Mouse (Mus musculus) frontal cortex, postnatal 36 days (tissue): ENCODE results near the gene Fras1.

Experiments
- DNase-seq, 2 experiments: peaks; one replicate each; pipeline ENCODE4 v3.0.0; 2022; ENCODE audit warnings: low spot score in 2 of 2

Gene Fras1

DNA sequence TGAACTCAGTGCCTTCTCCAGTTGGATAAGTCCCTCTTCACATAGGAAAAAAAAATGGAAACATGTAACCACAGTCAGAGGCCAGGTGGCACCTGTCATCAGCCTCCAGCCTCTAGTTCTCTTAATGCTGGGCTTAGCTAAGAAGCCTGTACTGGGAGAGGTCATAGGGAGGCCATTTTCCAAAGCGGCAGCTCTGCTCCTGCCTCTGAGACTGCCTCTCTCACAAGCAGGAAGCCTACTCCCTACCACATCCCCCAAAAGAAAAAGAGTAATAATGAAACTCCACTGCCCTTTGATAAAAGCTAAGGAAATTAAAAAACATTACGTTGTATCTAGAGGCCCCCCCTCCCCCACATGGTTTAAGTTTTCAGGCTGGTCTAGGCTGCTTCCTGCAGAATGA lies 309.0 kb downstream of the Fras1 start:
- DNase-seq, result no peak

DNA sequence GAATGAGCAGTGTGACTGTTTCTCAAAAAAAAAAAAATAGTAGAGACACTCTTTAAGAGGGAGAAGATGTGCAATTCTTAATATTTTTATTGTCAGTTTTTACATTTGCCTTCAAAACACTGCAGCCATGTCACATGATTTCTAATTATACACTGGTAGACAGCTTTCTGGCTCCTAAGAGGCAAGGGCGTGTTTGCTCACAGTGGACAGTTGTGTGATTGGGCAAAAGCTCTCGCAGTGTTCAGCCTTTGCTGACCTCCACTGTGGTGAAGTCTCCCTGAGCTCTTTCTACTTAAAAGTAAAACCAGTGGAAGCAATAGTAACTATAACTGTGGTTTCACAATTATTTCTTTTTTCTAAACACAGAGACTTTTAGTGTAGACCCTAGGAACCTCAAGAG lies 315.1 kb downstream of the Fras1 start:
- DNase-seq, result no peak

DNA sequence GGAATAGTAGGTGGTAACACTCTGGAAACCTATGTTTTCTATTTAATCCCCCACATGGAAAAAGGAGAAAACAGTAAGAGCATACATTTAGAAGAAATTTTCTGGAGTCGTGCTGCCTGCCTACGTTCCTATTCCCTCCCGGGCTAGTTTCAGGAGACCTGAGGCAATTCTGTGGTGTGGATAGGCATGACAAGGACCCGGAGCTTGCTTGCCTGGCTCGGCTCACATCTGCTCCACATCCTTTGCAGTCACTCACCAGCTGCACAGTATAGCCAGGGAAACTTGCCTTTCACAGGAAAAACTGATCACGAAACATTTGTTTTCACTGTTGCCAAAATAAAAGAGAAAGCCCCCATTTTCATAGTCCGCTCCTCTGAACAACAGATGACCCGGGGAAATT lies 325.2 kb downstream of the Fras1 start:
- no peak for DNase-seq

DNA sequence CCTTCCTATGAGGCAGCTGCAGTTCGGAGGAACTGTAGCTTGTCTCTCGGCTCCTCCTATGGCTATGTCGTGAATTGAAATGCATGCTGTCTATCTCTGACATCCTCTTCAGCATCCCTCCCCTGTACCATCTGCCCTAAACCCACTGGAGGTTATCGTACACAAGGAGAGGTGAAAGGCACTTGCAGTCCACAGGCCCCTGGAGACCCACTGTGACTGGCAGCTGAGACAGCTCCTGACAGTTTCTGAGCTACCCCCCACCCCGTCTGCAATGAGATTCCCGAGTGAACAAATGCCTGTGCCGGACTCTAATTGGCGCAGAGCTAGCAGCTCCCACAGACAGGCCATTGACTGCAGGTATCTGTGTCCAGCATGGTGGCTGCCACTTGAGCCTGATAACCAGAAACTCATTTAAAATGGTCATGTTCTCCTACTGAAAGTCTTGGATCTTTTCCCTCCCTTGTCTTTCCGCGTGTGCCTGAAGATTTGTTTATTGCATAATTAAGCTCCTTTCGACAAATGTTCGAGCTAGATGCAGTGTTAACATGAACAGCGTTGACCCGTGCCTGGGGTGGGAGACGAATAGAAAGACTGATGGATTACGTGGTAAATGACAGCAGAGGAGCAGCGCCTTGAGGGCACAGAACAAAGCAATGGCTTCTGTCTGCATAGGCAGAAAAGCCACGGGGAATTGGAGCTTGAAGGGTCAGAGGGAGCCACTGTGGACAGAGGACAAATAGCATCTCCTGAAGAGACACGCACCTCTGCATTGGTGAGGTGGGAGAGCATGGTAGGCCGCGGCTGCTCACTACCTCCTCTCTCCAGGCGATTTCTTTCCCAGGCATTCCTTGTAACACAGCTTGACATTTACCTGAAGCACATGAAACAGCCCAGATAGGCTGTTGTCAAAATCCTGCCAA lies 329.2 kb downstream of the Fras1 start:
- no peak for DNase-seq

DNA sequence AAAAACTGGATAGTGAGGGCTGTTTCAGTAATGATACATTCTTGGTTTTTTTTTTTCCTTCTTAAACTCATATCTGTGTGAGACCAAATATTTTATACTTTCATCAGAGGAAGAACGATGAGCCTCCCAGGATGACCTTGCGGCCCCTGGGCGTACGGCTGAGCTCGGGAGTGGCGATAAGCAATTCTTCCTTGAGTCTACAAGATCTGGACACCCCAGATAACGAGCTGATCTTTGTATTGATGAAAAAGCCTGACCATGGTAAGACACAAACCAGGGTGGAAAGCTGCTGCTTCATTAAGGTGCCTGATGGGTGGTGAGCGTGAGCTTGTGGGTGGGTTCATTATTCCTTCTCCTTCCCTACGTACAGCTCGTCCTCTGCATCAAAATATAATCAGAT lies 334.8 kb downstream of the Fras1 start:
- no peak for DNase-seq

DNA sequence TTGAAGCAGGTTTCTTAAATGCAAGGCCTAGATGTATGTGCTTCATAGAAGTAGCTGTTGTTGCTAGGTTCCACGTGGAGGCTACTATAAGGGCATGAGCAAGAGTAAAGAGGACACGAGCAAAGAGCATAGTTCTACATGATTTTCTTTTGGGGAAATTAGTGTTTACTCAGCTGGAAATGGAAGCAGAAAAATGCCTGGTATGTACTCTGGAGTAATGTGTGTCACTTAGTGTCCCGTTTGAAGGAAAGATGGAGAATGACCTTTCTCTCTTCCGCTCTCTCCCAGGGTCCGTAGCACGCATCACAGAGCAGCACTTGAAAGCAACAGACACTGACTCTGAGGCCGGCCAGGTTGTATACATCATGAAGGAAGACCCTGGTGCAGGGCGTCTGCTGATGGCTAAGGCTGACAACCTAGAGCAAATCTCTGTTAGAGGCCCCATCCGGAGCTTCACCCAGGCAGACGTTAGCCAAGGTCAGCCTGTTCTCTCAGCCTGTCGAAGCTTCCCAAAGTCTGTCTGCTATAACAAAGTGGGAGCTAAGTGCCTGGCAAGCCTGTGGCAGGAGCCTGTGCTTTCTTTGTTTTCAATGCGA lies 338.4 kb downstream of the Fras1 start:
- no peak for DNase-seq

DNA sequence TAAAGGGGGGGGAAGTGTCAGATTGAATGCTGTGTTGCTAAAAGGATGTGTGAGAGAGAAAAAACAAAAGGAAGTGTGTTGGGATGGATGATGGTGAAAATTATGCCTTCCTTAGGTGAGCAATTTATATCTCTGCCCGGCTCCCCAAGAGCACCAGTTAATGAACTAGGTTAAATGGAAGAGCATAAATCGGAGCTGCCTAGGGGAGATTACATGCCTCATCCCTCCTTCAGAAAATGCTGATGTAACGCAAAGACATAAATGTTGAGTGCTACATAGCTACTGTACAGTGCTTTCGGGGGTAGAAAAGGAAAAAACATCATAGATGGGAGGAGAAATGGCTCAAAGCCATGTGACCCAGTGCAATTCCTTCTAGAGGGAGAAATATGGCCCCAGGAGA lies 339.0 kb downstream of the Fras1 start:
- no peak for DNase-seq

DNA sequence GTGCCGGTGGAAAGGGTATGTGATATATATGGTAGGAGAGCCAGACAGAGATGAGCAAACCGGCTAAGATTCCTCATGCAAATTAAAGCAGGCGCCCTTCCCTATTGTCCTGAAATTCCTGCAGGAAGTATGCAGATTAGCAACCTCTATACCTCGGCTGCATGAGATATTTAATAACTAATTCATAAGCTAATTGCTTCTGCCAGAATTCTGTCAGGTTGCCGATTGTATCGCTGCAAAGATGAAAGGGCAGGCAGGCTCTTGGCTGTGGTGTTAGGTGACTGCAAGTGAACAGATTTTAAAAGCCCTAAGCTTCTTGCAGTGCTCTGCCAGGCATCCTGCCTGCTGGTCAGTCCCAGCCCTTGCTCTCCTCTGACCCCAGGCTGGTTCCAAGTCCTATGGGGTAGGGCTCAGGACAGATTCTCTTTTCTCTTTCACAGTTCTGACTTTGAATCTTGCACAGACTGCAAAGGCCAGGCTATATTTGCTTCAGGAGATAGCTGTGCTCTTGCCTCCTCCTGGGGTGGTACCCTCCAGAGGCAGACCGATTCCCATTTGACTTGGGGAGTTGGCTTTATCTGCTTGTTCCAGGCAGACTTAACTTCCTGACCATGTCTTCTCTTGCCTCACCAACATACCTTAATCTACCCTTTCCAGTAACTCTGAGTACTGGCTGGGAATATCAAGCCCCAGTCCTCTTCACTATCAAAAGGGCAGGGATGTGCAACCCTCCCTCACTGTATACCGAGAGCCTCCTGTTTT lies 342.7 kb downstream of the Fras1 start:
- no peak for DNase-seq

DNA sequence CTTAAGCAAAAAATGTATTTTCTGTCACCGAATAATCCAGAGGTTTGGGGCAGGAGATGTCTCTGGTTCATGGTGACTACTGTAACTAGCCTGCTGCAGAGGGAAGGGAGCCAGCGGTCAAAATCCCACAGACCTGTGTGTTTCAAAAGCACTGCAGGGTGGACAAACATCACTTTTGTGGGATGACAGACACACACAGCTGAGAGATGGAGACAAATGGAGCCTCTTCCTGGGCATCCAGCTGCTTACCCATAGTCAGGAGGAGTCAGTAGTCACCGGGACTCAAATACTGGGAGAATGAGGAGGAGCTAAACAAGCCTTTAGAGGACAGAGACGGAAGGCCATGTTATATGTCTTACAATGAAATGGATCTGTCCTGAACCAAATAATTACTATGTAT lies 343.9 kb downstream of the Fras1 start:
- DNase-seq, result no peak

DNA sequence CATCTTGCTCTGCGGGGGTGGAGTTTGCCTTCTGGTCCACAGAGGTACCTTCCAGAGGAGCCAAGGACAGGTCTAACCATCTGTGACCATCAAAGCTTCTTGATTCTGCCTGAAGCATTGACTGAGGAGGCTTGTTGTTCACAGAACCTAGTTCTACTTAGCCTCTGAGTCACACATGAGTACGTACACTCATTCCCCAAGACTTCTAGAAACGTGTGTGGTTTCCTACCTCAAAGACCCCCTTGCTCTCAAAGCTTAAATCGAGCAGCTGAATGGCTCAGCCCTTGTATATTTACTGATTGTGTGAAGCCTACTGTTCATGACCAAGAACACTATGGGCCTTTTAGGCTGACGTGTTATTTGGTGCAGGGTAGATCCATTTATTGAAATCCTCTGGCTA lies 344.8 kb downstream of the Fras1 start:
- DNase-seq, result no peak

DNA sequence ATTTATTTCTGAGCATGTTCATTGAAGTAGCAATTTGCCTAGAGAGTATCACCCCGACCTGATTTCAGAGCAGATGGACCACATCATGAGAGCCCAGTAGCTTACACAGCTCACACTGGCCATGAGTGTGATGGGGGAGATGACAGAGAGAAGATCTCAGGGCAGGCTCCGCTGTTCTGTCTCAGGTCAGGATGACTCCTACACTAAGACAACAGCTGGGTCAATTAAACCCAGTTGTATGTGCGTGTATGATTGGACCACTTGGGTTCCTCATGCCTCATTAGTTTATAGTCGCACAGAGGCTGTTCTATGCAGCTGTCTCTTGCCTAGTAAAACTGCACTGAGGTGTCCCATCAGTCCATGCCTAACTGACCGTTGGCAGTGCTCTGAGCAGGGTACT lies 345.5 kb downstream of the Fras1 start:
- DNase-seq, result no peak

DNA sequence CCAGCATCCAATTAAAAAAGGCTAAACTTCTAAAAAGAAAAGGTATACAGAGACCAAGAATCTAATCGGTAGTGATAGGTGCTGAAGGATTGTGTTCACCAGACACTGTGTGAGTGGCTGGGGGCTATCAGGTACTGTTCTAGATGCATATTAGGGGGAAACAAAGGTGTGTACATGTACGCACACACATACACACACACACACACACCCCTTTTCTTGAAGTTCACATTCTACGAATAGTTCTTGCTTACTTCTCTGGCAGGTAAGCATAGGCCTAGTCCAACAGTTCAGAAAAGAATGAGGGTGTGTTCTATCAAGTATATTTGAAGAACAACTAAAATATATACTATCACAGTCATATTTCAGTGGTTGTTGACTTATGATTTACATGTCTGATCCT lies 348.9 kb downstream of the Fras1 start:
- no peak for DNase-seq

DNA sequence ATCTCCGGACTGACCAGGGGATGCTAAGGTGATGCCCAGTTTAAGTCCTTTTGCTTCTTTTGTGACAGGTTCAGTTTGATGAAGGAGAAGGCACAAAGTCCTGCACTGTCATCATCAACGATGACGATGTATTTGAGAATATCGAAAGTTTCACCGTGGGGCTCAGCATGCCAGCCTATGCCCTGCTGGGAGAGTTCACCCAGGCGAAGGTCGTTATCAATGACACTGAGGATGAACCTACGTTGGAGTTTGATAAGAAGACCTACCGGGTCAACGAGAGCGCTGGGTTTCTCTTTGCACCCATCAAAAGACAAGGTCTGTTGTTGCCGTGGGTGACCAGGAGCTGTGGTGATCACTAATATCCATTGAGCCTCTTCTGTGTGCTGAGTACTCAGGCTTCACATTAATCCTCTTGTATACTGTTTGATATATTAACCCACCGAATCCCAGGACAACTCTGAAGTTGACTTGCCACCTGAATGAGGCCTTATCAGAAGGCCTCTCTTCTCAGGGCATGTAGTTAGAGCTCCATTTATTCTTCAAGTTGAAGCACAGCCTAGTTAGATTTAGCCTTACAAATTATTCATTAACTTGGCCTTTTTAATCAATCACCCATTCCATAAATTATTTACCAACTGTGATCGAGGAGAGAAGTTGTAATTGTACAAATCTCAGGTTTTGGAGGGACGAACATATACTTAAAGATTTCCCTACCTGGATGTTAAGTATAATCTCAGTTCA lies 365.6 kb downstream of the Fras1 start:
- DNase-seq, result no peak

DNA sequence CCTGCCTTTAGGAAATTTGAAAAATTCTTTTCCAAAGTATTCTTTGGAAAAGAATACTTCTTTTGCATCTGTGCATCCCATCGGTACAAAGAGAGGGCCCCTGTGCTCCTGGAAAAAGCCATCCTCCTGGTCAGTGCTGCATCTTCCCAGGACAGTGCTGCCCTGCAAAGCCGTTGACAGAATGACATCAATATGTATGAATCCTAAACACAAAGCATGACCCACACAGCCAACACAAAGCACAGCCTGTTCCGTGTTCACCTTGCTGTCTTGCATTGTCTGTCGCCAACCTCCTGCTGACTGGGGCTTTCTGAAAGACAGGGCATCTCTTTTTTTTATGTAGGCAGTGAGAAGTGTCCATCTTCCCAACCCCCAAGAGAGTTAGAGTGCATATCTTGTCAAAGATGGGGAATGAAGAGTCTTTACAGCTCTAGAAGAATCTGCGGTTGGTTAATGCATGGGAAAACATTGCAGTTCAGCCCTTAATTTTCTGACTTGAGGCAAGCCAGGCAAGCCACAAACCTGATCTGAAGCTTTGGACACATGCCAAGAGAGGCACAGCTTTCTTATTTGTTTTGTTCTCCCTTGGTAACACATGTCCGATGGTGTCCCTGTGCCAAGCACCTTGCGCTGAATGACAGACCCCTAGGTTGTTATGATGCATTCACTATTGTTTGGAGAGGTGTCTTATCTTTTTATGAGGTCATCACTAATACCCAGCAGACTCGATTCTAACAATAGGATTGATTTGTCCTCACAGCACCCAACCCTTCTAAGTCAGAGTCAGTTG lies 373.6 kb downstream of the Fras1 start:
- DNase-seq, result no peak

DNA sequence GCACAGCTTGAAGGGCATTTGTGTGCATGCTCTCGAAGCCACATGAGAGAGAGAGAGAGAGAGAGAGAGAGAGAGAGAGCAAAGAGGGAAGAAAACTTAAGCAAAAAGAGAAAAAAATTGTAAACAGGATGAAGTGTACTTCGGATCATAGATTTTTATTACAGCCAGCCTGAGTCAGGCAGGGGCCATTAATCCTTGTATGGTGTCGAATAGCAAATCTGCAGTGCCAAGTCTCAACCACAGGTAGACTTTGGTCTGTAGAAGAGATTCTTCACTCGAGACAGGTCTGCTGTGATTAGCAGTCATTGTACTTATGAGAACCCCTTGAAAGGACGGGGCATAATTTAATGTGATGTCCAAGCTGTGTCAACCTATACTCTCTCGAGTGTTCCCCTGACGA lies 383.9 kb downstream of the Fras1 start:
- no peak for DNase-seq

DNA sequence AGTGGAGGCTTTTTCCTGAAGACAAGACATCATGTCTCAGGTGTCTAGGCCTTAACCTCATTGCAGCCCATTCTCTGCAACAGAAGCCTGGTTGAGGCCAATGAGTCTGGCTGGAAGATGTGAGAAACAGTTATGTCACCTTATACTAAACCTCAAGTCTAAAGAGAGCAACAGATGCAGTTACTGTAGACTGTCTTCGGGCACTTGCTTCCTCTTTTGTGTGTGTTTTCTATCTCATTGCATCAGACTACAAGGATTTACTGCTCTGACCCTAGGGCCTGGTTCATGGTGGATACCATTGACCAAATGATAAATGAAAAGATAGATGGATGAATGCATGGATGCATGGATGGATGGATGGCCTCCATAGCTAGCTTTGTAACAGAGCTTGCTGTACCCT lies 388.3 kb downstream of the Fras1 start:
- no peak for DNase-seq

DNA sequence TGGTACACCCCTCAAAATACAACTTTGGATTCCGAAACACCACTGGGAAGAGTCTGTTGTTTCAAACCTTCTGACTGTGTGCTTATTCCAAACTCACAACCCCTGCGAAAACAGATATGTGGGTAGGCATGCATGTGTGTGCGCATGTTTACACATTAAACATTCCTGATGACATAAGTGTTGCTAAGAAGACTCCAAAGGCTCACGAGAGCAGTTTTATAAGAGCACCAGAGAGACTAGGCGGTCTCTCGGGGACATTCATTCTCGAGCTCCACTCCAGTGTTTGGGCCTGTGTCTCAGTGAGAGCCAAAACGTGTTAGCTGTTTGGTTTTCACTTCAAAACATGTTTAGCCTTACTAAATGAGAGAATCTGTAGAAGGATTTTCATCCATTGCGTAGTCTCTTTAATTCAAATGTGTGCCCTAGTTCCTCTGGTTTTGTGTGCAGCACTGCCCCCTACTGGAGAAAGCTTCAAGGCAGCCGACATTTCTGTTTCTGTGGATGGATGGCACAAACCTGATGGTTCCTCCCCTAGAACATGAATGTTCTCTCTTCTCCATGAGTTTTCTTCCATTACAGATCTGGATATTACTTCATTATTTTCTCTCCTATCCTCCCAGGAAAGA lies 395.2 kb downstream of the Fras1 start:
- DNase-seq, result peak; percentile 81

DNA sequence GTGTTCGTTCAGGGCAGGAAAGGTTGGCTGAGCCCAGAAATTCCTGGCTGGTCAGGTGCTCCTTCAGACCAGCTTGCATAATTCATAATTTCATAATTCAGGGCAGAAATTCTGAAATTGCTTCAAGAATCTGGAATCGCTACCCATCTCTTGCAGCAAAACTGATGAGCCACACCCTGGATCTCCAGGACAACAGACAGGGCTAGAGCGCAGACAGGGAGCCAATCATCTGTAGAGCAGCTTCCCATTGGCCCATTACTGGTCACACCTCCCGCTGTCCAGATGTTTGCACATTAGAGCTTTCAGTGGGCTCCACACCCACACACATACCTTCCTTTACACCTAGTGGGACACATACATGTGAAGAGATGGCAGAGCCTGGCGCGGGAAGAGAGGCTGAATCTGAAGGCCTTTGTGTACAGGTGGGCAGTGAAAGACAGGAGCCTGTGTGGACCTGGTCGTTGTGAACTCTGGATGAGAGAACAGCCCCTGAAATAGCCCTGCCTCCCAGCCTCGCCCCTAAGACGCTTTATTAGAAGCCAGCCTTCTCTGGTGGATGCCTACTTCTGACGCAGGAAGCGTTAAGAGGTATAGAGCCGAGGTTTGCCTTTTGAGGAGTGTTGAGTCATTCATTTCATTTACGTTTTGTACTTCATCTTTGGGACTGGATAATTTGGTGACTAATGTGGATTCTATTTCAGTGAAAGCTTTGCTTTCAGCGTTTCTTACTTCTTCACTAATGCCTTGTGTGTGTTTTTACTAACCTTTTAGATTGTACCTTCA lies 409.9 kb downstream of the Fras1 start:
- DNase-seq, result no peak

DNA sequence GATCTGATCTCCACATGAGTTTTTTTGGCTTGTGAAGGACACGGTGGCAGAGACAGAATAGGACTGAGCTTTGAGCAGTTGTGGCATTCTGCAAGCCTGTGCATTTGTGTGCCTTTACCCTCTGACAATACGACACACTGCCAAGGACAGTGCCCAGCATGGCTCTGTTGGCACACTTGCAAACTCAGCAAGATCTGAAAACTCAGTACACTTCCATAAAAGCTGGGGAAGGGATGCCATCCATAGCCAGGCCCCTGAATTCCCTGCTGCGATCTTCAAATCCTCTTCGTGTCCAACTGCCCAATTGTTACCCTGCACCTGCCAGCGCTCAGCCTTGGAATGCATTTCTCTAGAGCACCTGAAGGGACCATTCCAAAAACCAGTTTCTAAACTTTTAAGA lies 411.3 kb downstream of the Fras1 start:
- DNase-seq, result no peak

DNA sequence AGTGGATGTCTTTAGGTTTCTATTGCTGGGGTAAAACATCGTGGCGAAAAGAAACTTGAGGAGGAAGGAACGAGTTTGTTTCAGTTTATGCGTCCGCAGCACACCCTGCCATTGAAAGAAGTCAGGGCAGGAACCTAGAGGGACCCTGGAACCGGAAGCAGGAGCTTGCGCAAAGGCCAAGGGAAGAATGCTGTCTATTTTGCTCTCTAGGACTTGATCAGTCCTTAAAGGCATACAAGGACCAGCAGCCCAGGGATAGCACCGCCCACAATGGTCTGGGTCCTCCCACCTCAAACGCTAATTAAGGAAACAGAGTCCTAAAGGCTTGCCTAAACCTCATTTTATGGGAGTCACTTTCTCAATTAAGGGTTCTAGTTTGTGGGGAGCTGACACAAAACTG lies 418.7 kb downstream of the Fras1 start:
- no peak for DNase-seq
